Mouse (Mus musculus) spleen, postnatal 36 days (tissue): ENCODE measurements around the gene Gm12216.
"Not testable (repeated sequence)": the region's sequence is repeated elsewhere in the genome, so short reads cannot be mapped to it uniquely, and the experiment has no call there.

ENCODE experiments used
- DNase-seq, 2 experiments: peaks; one replicate each; pipeline ENCODE4 v3.0.0; 2022; ENCODE audit warnings: low spot score in 2 of 2, mixed read lengths in 1 of 2

Gene Gm12216

DNA sequence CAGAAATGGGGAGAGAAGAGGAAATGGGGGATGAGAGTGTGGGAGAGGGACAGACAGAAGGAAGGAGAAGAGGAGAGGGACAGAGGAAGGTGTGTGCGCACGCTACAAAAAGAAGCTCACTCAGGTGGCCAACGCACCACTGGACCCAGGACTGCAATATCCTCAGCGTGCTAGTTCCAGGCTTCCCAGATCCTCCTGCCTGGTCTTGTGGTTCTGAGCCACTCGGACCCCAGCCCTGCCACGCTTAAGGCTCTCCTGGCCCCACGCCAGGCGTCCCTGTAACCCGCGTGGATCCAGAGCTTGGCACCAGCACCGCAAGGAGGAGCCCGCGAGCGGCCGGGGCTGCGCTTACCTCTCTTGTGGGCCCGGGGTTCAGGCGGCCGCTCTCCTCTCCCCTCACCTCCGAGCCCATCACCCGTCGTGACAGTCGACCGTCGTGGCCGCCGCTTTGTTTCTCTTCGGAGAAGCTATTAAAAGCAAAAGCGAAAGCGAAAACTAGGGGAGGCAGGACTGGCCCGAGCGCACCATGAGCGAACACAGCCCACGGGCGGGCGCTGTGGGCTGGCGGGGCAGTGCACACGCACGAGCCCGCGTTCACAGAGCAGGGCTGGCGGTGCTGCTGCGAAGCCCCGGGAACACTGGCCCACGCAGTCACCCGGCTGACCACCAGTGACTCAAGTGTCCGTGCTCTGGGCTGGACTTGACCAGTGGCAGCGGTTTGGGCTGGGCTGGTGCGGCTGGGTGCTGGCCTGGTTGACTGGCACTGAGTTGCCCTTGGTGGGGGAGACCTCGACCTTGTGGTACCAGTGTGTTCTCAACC, at the start of gene Gm12216:
Gene Gm12216 (minus strand): TSS at position 496 of the 820 bp plus-strand sequence.
- DNase-seq = peak; percentile 31 to 53

DNA sequence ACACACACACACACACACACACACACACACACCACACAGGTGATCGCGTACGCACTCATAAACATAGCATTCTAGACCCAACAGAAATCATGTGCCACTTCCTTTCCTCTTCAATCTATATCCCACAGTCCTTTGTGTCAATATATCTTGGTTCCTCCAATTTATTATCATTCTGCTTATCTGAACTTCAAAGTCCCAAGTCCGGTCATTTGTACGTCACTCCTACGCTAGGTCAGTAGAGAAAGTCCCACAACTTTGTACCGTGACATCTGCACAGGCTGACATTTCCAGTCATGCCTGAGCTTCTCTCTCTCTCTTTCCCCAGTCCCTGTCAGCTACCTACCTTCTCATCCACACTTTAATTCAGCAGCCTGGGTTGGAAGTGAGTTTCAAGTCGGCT, 49.6 kb upstream of the Gm12216 start:
- no peak for DNase-seq

DNA sequence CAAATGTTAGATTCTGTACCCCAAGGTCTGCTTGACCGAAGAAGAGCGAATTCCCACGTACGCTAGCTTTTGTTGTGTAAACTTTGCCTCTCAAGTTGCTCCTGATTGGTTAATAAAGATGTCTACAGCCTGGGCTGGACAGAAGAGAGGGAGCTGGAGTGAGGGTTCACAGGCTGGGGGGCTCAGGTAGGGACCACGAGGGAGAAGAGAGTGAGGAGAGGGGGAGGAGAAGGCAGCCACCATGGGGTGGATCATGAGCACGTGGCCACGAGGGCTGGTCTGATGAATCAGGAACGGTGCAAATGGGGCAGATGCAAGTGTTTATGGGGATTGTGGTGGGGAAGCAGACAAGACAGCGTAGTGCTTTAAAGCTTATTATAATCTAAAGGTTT, 45.5 kb upstream of the Gm12216 start:
- DNase-seq = no peak

DNA sequence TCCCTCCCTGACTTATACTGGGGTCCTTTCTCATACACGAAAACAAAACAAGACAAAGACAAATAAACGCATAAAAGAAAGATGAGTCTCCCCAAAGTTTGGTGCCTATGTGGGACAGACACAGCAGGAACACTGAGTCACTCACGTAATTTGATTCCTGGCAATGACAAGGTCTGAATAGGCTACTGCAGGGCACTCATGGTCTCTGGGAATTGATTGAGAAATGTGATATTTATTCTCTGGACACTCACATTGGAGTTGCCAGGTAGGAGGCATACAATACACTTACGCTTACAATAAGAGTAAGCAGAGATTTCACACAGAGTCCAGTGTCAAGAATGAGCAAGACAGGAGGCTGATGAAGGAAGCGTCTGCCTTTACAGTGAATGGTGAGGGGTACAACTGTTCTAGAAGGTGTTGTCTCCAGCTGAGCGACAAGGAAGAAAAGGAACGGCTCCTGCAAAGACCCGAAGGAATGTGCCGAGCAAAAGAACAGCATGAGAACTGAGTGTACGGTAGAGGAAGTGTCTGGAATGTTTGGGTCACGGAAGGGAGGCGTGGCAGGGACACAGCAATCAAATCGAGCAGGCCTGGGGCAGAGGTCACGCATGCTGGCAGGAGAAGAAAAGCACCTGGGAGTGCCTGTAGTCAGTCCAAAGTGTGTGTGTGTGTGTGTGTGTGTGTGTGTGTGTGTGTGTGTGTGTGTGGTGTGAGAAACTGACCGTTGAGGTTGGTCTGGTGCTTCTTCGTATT, 44.9 kb upstream of the Gm12216 start:
- no peak for DNase-seq

DNA sequence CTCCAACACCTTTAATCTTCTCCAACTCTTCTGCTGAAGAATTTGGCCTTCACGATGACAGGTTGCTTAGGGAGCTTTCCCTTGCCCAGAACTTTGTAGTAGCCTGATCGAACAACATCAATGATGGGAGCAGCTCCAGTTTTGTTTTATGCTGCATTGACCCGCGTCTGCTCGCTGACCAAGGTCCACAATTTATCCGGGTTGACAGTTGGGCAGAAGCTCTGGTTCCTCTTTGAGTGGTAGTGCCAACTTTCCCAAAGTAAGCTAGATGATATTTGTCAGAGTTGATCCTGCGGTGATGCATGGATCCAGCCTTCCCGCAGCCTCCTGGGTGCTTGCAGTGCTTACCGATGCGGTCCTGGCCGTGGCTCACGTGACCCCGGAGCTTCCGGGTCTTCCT, 43.7 kb upstream of the Gm12216 start:
- no peak for DNase-seq

DNA sequence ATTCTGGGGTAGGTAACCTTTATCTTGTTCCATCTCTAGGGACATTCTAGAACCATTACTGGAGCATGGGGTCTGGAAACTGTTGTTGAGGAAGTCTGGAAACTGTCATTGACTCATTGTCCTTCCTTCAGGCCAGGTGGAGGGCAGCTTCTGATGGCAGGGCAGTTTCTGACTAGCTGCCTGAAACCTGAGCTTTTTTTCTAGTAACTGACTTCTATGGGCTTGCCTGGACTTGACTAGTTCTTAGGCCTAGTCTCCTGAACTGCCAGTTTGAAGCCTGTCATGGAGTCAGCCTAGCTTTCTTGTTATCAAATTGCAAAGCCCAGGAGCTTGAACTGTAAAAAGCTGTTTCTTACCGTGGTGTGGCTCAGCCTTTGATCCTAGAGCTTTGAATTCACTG, 41.9 kb upstream of the Gm12216 start:
- DNase-seq = no peak

DNA sequence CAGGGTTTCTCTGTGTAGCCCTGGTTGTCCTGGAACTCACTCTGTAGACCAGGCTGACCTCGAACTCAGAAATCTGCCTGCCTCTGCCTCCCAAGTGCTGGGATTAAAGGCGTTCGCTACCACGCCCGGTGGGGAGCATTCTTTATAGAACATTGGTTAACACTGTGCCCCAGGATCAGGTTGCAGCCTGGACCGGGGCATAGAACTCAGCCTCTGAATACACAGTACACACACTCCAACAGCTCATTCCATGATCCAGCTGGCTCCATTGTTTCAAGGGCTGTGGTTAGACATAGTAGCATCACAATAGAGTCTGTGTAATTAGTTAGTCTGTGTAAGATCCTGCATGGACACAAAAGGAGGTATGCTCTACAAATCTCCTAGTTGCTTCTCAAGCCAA, 40.9 kb upstream of the Gm12216 start:
- DNase-seq = no peak

DNA sequence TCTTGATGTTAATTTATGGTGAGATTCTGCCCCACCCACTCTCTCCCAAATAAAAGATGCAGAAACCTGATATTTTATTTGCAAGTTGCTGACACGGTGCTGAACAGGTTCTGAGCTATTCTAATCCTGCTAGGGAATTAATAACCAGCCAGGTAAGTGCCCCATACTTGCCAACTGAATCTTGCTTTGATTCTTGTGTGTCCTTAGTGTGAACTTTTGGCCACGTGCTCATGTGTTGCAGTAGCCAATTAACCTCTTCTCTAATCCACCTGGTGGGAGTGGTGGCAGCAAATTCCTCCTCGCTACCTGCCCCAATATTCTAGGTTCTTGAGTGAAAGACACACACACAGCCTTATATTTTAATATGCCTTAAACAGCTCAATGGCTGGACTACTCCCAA, 39.9 kb upstream of the Gm12216 start:
- no peak for DNase-seq

DNA sequence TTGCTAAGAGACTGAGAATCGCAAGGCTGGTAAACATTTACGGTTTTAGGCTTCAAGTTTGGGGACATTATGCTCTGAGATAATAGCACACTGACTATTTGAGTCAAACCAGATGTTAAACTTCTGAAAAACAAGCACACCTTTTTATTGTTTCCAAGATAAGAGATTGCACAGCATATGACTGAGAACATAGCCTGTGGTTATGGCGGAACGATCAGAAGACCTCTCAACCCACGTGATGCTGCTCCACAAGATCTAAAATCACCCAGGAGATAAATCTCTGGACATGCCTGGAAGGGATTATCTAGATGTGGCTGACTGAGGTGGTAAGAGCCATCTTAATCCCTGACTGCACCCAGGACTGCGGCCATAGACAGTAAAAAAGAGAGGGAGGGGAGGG, 37.9 kb upstream of the Gm12216 start:
- DNase-seq = no peak

DNA sequence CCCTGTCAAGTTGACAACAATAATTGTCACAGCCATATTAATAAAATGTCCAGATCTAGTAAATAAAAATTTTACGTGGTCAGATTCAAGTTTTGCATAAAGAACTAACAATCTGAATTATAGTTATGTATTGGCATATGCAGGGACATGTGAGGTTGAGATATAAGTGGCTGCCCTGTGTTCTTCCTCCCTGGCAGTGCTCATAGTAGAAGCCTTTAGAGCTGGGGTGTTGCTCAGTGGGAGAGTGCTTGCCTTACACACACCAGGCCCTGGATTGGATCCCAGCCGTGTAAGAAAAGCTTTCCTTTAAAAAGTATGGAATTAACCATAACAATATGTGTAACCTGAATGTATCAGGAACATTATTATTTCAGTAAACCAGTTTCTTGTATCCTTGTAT, 34.4 kb upstream of the Gm12216 start:
- DNase-seq = no peak

DNA sequence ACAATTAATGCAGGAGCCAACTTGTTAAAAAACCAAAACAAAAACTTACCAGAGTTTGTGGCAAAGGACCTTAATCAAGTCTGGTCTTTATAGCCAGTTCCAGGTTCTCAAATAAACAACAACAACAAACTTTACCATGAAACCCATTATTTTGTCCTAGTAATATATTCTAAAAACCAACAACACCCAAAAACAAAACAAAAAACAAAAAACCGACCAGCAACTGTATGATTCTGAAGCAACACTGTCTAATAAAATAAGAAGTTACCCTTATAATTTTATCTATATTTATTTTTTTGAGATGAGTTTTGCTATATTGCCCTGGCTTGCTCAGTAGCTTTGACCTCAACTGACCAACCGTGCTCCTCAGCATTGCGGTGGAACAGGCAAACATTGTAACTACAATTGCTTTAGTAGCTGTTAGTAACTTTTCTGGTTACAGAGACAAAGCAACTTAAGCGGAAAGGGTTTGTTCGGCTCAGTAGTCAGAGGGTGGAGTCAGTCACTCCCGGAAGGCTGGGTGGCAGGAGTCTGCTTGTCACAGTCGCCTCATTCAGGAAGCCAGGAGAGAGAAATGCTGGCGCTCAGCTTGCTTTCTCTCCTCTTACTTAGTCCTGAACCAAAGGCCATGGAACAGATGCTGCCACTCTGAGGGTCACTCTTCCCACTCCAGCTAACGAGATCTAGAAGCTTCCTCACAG, 33.8 kb upstream of the Gm12216 start:
- DNase-seq = peak; percentile 62 to 68

DNA sequence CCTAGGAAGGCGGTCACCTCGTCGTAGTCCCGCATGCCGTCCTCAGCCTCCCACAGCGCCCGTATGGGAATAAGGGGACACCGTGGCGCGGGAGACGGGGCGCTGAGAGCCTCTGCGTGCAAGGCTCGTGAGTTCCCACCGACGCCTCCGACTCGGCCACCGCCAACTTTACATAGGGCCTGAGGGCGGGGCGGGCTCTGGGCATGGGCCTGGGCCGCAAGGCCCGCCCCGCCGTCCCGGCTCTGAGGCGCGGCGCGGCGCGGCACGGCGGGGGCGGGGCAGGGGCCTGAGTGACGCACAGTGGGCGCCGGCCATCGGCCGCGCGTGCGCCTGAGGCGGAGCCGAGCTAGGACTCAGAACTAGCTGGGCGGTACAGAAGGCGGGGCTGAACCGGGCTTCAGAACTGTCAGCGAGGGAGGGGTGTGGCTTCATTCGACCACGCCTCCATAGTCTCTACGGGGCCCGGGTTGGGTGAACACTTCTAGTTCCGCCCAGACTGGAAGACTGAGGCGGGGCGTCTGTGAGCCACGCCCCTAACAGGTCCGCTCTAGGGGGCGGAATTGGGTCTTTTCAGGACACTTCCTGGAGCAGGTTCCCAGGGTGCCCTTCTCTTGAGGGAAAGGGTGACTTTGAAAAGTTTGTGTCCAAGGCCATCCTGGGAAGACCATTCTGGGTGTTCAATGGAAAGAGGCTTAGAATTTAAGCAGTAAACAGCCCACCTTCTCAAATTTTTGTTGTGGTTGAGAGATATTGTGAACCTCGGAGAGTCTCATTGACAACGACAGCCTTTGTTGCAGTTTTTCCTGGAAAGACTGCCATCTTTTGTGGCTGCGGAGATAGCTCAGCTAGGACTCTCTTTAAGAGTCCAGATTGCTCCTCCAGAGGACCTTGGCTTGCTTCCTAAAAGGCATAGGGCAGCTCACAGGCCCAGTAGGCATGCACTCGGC, 32.7 kb upstream of the Gm12216 start, which contains the start of gene Slc22a5:
Gene Slc22a5 (minus strand): TSS at position 156 of the 947 bp plus-strand sequence.
- DNase-seq = peak; percentile 99

DNA sequence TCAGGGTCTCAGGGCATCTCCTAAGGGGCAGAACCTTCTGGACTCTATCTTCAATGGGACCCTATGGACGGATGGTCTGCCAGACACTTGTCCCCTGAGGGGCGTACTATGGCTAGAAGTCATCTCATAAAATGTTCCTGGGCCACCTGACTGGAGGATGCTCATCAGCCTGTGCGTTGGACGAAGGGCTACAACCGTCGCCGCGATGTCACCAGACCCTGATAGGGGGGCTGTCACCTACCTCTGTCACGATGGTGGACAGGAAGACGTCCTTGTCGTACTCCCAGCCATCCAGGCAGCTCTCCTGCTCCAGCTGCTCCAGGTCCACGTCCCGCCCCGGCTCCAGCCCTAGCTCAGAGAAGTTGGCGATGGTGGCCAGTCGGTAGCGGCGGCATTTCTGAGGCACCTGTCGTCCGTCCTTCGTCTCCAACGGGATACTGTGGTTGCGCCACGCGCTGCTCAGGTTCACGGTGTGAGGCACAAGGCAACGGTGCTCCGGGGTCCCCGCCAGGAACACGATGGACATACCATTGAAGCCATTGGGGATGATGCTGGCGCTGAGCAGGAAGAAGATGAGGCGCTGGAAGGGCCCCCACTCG, 31.9 kb upstream of the Gm12216 start:
- DNase-seq = peak in 1 of 2 experiments; percentile 2

DNA sequence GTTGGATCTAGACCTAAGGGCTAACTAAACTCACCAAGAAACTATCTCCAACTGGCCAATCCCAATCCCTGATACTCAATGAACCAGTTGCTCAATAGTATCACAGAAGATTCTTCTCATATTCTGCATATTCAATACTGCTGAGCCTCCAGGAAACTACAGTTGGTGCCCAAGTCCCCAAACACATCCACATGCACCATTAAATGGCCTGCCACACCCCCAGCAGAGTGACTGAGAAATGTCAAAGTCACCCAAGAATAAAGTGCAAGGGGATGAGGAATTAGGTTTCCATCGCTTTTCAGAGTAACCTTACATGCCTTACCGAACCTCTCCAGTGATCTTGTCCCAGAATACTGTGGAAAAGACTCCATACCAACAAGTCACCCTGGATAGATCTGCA, 31.2 kb upstream of the Gm12216 start:
- DNase-seq = no peak

DNA sequence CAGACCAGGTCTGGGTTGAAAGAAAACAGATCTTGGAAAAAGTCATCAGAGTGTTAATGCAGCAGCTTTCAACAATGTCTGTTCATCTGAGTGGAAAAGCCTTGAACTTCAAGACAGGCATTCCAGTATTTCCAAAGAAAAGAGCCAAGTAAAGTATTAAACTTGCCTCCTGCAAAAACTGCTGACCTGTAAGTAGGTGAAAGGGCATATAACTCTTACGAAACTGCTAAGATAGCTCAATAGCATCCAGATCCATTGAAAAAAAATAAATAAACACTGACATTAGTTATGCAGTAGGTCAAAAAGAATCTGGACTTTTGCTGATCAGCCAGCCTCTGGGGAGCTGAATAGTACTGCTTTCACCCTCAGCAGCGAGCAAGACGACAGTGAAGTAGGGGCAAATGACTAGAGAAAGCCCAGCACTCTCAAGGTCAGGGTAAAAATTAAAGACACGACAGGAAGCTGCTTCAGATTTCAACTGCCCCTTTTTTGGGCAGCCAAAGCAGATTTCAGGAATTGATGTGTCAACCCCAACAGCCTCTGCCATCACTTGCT, 30.1 kb upstream of the Gm12216 start:
- no peak for DNase-seq

DNA sequence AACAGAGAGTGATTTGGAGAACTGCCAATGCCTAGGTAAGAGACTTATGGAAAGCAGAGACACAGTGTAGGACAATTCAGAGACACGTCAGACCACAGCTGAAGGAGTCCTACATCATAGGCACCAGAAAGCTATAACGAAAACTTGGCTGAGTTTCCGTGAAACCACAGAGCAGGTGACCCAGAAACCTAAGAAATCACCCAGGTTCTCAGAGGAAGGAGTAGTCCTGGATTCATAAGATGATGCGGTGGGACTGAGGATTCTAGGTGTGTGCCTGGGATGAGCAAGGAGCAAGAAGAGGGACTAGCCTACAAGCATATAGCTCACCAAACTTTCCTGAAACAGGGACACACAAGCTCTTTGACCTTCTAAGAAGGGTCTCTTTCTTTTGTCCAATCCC, 29.2 kb upstream of the Gm12216 start:
- DNase-seq = no peak

DNA sequence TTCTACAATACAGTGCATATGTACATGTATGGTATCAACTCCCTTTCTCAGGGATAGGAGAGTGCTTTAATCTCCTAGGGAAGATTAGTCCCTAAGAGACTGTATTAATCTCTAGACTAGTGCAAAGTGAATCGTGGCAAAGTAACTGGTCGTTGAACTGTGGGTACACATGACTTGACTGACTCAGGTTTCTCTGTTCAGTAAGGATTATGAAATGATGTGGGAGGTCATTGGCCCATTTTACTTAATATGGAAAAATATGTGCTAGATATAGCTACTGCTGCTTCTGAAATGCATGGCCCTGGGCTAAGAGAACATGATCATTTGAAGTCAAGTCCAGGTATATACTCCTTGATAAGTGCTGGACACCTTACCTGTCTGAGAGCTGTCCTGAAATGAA, 24.2 kb upstream of the Gm12216 start:
- DNase-seq = no peak

DNA sequence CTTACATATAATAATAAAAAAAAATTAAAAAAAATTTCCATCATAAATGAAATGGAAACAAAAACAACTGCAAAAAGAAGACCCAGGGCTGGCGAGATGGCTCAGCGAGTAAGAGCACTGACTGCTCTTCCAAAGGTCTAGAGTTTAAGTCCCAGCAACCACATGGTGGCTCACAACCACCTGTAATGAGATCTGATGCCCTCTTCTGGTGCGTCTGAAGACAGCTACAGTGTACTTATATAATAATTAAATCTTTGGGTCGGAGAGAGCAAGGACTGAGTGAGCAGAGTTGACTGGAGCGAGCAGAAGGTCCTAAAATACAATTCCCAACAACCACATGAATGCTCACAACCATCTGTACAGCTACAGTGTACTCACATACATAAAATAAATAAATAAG, 19.0 kb upstream of the Gm12216 start:
- not testable (repeated sequence) for DNase-seq

DNA sequence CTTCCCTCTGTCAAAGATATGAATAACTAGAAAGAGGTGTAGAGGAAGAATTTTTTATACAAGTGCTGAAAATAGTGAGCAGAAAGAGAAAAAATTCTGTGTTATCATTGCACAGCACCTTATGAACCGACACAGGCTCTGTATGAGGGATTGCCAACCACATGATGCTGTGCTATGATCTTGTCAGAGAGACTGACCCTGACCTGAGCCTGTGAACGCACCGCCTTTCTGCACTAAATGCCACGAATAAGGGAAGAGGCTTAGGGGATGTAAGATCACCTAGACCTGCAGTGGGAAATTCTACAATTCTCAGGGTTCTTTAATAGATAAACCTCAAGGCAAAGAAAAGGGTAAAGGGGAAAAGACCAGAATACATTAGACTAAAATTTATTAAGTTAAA, 17.4 kb upstream of the Gm12216 start:
- no peak for DNase-seq

DNA sequence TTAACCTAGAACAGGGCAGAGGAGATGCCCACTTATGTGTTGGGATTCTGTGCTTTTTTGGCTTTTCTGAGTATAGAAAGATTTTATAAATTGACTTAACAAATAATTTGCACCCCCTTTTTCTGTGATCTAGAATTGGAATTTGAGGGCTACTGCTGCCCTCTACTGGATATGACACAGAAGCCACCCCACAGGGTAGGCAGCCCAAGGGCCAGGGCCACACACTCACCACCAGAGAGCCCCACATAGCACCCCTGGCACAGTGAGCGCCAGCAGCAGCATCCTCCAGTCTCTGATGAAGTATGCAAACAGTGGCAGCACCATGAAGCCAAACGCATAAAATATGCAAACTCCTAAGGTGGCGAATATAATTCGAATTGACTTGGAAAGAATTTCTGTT, 15.7 kb upstream of the Gm12216 start:
- DNase-seq = peak in 1 of 2 experiments; percentile 16
